Mouse (Mus musculus): ENCODE results near the gene Commd3.

GRCm38 (mm10) chr2:18690055-18690691, 18.0 kb downstream of the Commd3 start:
- TF ChIP-seq CTCF (IDR thresholded peaks at IDR 0.05; ENCODE audit: low read depth, low read length) (no peak), POLR2A (IDR thresholded peaks at IDR 0.05; ENCODE audit: extremely low read depth, insufficient read depth, low read length) (no peak)
